Mouse (Mus musculus) ZHBTc4 (cell line): ENCODE results near the gene Ddost.
"Not testable (repeated sequence)": the region's sequence is repeated elsewhere in the genome, so short reads cannot be mapped to it uniquely, and the experiment has no call there.

ENCODE experiments used
- DNase-seq: peaks from one replicate; pipeline ENCODE4 v3.0.0-alpha.2; 2011; ENCODE audit warnings: low read depth, low spot score

Gene Ddost

DNA sequence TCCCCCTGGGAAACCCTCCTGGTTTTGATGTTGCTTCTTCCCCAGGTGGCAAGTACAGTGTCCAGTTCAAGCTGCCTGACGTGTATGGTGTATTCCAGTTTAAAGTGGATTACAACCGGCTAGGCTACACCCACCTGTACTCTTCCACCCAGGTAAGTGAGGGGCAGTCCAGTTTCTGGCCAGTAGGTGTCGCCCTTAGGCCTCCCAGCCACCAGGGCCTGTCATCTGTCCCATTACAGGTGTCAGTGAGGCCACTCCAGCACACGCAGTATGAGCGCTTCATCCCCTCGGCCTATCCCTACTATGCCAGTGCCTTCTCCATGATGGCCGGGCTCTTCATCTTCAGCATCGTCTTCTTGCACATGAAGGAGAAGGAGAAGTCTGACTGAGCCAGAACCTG, 7.1 kb downstream of the Ddost start:
- DNase-seq: peak; percentile 71

DNA sequence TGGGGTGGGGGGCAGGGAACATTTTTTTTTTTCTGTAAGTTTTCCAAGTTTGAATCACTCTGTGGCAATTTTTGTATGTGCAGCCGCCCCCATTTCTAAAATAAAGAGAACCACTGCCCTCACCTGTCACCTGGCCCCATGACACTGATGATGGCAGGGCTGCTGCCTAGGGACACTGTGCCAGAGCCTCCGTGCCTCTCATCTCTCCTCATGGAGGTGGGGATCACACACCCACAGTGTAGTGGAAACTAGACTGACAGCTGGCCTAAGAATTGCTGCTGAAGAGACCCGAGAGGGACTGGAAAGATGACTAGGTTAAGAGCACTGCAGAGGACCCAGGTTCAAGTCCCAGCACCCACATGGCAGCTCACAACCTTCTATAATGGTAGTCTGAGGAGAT, 7.6 kb downstream of the Ddost start:
- DNase-seq: no peak

- DNase-seq: no peak
Observed at GRCm38 (mm10) chr4:138313021-138313420, 8.5 kb downstream of the Ddost start.

GRCm38 (mm10) chr4:138313795-138314194, 9.3 kb downstream of the Ddost start:
- no peak for DNase-seq

DNA sequence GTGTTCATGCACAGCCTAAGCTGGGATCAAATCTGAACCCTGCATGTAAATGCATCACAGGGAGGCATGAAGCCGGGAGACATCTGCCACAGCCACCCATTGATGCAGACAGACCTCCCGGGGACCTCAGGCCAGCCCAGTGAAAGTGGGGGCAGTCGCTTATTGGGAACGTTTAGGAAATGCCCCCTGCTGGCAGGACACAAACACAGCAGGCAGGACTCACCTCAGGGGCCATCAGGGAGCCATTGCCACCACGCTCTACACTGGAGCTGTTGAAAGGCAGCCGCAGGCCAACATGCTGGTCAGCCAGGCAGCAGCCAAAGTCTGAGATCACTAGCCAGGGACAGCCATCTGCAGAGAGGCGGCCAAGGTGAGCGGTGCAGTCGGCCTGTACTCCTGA, 11.3 kb downstream of the Ddost start:
- peak; percentile 70 for DNase-seq

GRCm38 (mm10) chr4:138316369-138316768, 11.8 kb downstream of the Ddost start:
- peak; percentile 56 for DNase-seq

DNA sequence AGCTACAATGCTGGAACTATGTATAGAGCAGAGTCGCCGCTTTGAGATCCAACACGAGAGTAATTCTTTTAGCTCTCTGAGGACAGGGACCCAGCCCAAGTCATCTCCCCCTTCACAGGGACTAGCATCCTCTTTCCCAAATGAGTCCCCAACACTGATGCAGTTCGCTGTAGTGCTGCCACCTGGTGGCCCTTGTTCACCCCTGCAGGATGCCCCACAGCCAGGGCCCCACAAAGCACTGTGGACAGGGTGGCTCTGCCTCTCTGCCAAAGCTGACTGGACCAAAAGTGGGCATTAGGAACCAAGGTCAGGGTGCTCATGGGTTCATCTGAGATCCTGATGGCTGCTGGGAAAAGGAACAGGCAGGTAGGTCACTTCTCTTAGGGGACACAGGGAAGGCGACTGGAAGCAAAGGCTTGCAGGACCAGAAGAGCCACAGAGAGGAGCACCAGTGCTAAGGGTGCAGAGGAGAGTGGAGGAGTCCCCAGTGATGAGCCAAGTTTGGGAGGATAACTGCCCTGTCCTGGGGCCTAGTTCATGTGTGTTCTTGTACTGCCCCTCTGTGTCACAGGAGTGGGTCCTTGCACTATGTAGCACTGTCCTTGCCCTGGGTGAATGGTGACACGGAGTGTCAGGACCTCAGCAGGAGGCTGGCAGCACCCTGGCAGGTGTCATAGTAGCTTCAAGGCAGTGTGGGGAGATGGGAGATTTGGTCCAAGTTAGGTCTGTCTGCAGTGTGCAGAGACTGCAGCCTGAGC, 14.2 kb downstream of the Ddost start:
- DNase-seq: peak; percentile 78

GRCm38 (mm10) chr4:138319508-138319907, 15.0 kb downstream of the Ddost start:
- peak; percentile 91 for DNase-seq

DNA sequence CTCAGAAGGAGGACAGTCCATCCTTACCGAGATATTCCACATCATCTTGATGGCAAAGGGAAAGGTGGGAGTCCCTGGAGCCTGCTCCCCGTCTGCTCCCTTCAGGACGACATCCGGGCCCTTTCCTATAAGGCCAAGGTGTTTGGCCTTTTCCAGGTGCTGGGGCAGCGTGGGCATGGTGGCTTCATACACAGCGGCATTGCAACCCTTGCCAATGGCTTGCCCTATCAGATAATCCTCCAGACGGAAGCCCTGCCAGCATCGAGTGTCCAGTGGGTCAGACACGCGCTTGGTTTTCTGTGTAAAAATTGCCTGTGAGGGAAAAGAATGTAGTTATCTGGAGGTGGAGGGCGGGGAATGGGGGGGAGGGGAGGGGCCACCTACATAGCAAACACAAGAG, 16.2 kb downstream of the Ddost start:
- no peak for DNase-seq

GRCm38 (mm10) chr4:138321488-138321887, 17.0 kb downstream of the Ddost start:
- DNase-seq: no peak

GRCm38 (mm10) chr4:138322692-138323091, 18.2 kb downstream of the Ddost start:
- no peak for DNase-seq

DNA sequence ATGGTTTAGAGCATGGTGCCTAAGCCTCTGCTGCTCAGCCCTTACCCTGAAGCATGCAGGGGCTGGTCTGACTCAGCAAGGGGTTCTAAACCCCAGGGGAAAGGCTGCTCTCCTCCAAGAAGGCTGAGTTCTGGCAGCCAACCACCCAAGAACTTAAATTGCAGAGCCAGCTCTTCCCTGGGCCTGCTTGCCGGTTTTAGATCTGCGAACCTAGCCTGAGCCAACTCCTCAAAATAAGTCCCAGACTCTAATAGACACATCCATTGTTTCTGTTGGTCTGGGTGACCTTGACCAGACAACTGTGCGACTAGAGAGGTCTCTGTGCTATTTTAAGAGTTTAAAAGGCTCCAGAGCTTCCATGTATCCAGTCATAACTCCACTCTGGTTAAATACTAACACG, 19.2 kb downstream of the Ddost start:
- DNase-seq: no peak

- no peak for DNase-seq
Observed at GRCm38 (mm10) chr4:138324451-138324850, 19.9 kb downstream of the Ddost start.

- DNase-seq: peak; percentile 96
Observed at GRCm38 (mm10) chr4:138325466-138326076, 21.0 kb downstream of the Ddost start.

DNA sequence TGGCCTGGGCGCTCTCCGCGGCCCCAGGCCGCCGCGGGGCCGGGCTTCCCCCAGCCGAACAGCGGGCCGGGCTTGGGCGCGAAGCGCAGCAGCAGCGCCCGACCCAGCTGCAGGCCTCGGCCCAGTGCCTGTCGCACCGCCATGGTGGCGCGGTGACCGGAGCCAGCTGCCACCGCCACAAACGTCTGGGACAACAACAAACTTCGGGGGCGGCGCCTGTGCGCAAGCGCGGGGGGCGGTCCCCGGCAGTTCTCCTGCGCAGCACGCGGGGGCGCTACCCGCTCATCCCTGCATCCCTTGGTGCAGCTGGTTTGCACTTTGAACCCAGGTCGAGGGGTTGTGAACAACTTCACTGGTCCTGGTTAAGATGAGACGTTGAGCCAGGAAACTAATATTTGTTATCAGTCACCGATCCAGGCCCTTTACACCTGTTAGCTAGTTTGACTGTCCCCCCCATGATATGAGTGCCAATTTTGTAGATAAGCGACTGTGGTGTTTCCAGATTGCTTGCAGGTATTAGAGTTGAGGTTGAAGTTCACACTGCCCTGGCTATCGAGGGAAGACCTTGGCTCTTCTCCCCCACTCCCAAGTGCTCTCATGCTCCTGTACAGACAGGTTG, 21.7 kb downstream of the Ddost start, which contains the start of gene Pink1:
Pink1 (minus strand) TSS at position 231 of the 619 bp plus-strand sequence.
- DNase-seq: peak; percentile 95

DNA sequence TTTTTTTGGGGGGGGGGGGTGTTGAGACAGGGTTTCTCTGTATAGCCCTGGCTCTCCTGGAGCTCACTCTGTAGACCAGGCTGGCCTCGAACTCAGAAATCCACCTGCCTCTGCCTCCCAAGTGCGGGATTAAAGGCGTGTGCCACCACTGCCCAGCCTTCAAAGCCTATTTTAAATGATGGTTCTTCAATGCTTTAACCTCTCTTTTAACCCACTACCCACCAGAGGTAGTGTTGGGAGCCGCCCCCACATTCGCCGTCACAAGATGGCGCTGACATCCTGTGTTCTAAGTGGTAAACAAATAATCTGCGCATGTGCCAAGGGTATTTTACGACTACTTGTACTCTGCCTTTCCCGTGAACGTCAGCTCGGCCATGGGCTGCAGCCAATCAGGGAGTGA, 22.6 kb downstream of the Ddost start:
- not testable (repeated sequence) for DNase-seq

GRCm38 (mm10) chr4:138327891-138328470, 23.5 kb downstream of the Ddost start:
- DNase-seq: no peak

- DNase-seq: no peak
Observed at GRCm38 (mm10) chr4:138330264-138330671, 25.7 kb downstream of the Ddost start.

GRCm38 (mm10) chr4:138331647-138332046, 27.1 kb downstream of the Ddost start:
- DNase-seq: no peak

DNA sequence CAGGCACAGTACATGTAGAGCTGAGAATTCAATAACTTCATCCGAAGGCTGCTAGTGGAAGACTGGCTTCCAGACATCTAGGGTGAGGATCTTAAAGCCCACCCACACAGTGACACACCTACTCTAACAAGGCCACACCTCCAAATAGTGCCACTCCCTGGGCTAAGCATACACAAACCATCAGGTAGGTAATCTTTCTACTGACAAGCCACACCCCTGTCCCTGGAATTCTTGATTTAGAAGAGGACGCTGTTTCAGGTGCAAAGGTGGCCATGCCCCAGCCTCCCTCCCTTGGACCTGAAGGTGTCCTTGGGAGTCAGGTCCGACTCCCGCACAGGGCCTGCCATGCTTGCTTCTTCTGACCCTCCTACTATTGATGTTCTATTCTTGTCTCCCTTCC, 28.6 kb downstream of the Ddost start:
- DNase-seq: no peak

GRCm38 (mm10) chr4:138335036-138335435, 30.5 kb downstream of the Ddost start:
- DNase-seq: no peak

- no peak for DNase-seq
Observed at GRCm38 (mm10) chr4:138335648-138336047, 31.1 kb downstream of the Ddost start.
